Mouse (Mus musculus) adrenal gland, postnatal 25 days (tissue): ENCODE results near the gene Atp6v1g3. TPM values are rescaled to one million over a fixed set of nuclear protein-coding genes. Genes with fewer than 3 reads are reported as not detected.

Experiments used
- DNase-seq: peaks from one replicate; pipeline ENCODE4 v3.0.0; 2021; ENCODE audit warnings: mixed read lengths
- total RNA-seq: library from RNA; stranded (reverse); gene quantifications from 2 replicates; pipeline ENCODE4 v1.2.3, GENCODE M21; 2021

Gene Atp6v1g3
- total RNA-seq, 1 experiment from 2014 or later = not detected

- DNase-seq = no peak
Observed at GRCm38 (mm10) chr1:138289455-138290425, 16.2 kb downstream of the Atp6v1g3 start.

- DNase-seq = no peak
Observed at GRCm38 (mm10) chr1:138291463-138291862, 17.9 kb downstream of the Atp6v1g3 start.

DNA sequence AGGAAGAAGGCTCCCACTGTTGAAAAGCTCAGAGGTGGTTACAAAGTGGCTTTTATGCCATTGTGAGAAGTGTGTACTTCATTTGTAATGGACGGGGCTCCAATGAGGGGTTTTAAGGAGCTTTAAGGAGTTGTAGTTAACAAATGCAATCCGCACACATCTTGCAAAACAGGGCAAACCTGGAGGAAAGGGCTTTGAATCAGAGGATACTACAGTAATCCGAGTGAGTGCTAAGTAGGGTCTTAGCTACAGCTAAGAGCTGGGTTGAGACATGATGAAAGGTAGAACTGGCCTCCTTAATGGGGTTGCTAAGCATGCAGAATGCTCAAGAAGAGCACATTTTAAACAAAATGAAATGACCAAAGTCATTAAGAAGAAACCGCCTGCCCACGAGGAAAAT, 20.9 kb downstream of the Atp6v1g3 start:
- no peak for DNase-seq

- DNase-seq = no peak
Observed at GRCm38 (mm10) chr1:138298156-138298555, 24.6 kb downstream of the Atp6v1g3 start.

- DNase-seq = peak; percentile 6
Observed at GRCm38 (mm10) chr1:138299576-138299975, 26.0 kb downstream of the Atp6v1g3 start.

DNA sequence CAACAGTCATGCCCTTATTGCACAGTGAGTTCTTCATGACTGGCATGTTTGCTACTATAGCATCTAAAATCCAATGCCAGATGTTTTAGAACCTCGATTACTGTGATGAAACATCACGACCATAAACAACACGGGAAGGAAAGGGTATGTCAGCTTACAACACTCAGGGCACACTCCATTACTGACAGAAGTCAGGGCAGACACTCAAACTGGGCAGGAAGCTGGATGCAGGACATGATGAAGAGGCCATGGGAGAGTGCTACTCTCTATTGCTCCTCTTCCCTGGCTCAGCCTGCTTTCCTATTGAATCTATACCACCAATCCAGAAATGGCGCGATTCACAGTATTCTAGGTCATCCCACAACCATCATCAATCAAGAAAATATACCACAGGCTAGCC, 28.4 kb downstream of the Atp6v1g3 start:
- no peak for DNase-seq

DNA sequence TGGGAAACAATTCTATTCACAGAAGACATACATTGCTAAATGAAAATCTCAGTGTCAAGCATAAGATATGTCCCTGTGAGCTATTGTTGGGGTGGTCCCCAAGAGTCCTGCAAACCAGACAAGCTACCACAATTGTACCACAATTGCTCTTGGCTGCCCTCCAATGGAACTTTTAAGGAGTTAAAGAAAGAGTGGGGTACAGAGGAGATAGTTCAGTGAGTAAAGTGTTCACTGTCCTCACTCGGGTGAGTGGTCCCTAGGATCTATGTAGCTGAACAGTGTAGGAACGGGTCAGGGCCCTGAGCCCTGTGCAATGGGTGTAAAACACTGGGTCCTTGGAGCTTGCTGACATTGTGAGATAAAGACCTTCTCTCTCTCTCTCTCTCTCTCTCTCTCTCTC, 29.2 kb downstream of the Atp6v1g3 start:
- no peak for DNase-seq

GRCm38 (mm10) chr1:138303296-138303695, 29.8 kb downstream of the Atp6v1g3 start:
- DNase-seq = no peak

DNA sequence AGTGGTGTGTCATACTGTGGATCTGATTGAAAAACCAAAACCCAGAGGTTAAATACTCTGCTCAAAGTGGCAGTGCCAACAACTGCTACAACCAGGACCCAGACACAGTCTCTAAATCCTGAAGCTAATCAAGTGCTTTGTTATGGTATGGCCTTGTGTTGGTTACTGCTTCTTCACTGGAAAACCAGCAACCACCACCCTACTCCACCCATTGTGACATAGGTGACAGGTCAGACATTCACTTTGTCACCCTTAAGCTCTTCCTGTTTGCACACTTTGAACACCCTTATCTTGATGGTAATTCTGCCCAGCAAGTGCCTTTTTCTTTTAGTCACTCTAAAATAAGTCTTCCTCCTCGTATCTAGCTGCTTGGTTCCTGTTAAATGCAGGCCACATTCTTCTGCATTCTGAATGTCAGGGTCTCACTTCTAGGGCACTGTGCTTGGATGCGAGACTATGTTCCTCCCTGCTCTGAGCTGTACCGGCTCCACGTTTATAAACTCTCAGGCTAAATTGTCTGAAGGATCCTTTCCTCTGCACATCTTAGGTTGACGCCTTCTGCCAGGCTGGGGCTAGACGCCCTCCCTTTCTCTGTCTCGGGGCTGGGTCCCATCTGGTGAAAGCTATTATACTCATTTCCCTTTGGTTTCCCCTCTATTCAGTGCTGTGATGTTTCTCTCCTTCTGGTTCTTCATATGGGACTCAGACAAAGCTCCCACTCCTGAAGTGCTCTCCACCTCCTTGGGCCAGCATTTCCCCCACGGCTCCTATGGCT, 30.8 kb downstream of the Atp6v1g3 start:
- no peak for DNase-seq

DNA sequence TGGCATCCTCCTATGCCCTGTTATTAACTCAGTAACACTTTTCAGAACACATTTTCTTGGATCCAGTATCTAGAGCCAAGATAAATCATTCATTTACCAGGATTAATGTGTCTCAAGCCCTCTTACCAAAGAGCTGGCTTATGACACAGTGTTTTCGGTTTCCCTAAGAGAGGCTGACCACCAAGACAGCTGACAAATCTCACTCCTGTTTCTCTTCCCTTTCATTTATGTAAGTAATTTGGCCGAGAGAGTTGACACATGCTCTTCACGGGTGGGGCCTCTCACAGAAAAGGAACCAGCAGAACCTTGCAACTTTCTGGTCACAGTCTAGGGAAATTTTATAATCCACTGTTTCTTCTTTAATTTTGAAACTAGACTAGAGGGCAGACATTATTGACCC, 49.1 kb downstream of the Atp6v1g3 start:
- DNase-seq = no peak

- no peak for DNase-seq
Observed at GRCm38 (mm10) chr1:138323076-138323630, 49.6 kb downstream of the Atp6v1g3 start.

GRCm38 (mm10) chr1:138326091-138326490, 52.6 kb downstream of the Atp6v1g3 start:
- no peak for DNase-seq

DNA sequence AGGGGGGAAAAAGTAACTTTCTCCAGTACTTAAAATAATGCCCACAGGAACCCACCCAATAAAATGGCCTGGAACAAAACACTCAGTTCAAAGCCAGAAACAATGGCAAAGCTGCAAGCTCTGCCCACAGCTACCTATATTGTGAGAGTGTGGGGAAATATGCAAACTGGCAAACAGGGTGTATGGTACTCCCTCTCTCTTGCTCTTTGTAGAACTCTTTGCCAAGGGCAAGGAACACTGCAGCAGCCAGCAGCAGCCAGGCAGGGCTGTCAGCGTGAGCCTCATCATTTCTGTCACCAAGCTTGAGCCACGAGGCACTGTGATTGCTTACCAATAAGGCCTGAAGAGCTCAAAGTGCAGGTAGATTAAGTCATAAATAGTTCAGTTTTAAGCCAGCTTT, 53.0 kb downstream of the Atp6v1g3 start:
- DNase-seq = no peak

DNA sequence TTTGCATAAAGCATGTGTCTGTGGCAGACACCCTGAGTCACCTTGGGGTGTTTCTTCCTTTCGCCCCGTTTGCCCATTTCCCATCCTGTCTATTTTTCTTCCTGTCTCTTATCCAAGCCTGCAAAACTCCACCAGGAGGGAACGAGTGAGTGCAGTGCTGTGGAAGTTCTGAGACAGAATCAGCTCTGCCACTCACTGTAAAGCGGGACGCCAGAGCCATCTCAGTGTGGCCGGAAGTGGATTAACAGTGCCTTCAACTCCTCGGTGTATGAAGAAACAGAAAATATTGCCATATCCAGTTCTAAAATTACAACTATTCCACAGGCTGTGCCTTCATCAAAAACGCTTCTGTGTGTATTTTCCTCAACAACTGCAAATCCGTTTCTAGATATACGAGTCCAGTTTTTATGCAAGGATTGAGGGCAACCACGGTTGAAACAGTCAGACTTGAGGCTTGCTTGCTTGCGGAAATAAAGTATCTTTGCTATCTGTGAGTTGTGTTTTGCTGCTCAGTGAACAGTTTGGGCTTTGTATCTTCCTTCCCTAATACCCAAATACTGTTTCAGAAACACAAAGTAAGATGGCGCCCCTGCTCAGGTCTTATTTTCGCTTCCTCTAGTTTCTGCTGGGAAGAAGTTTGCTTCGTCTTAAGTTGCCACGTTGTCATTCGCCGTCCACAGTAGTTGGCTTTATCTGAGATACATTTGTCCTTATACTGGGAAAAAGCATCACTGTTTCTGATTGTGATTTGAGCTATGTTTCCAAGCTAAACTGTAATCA, 54.1 kb downstream of the Atp6v1g3 start:
- no peak for DNase-seq

DNA sequence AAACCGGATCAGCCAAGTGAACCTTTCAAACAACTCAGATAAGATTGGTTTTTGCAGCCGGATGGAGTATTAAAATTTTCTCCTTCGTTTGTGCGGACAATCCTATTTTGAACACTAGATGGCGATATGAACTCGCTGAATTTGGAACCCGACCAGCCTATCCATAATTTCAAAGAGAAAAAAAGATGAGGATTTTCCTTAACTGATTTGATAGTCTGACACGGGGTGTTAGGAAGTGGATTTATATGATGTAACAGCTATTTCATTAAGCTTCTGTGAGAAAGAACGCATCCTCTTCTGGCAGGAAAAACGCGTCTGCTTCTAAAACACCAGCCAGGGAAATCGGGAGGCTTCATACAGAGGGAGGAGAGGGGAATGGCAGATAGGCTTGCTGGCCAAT, 54.8 kb downstream of the Atp6v1g3 start:
- no peak for DNase-seq

DNA sequence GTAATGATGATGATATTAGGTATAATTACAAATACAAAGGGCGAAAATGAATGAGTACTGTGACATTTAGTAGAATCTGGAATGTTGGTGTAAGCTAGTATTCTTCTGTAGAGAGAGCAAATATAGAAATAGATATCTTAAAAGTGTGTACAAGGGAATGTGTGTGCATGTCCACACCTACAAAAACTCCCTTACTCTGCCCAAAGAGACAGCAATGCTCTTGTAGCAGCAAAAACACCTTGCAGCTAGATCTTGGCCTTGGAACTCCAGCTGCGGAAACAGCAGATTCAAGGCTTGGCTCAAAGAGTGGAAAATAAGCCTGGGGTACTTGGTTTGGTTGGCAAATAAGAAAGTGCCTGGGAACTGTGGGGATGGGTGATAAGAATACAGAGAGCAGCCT, 57.0 kb downstream of the Atp6v1g3 start:
- DNase-seq = no peak

DNA sequence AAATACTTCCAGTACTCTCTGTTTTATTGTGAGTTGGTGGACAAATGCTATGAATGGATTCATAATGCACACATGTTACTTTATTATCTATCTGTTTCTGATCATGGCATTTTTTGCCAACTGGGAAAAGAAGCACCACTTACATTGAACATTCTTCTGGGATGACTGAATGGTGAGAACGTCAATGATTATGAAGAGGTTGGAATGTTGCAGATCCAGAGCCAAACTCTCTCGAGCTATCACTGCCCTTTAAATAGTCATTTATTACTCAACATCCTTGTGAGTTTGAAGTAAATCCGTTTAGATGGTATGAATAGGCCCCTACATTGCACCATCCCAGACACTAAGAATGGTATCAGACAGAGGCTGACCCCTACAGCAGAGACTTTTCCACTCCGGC, 58.1 kb downstream of the Atp6v1g3 start:
- DNase-seq = no peak

DNA sequence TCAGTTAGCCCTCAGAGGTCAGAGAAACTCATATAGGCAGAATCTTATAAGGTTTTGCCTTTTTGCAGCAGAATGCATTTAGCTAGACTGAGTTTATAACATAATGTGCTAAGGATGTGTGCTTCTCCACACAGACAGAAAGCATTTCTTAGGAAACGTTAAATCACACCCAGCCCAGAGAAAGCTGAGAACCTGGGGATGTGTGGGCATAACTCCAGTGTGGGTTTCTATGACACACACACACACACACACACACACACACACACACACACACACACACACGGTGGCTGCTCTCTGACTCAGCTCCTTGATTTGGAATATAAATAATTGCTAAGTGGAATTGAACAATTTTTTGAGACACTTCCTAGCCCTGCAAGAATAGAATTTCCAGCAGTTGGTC, 61.2 kb downstream of the Atp6v1g3 start:
- no peak for DNase-seq

GRCm38 (mm10) chr1:138337417-138337816, 63.9 kb downstream of the Atp6v1g3 start:
- no peak for DNase-seq
